Mouse (Mus musculus): Measurements from ENCODE around the gene Sec16b. TPM values are rescaled to one million over a fixed set of nuclear protein-coding genes. Genes with fewer than 3 reads are reported as not detected.

The Sec16b gene
- total RNA-seq, 2 experiments from 2014 or later, result 0.53 to 0.81 TPM

Other genes with a start within 250 kb of the Sec16b start
- gene Rasal2, start 94.1 kb upstream of the Sec16b start, total RNA-seq (2021), result 10 to 100 TPM; 55.1 to 56.2 TPM
- 1 to 10 TPM; 3.3 to 3.9 TPM for gene Cryzl2, start 48.2 kb upstream of the Sec16b start, total RNA-seq (2021)

All from left cerebral cortex, postnatal 10 days (tissue).